Mouse (Mus musculus): ENCODE measurements around the gene Gm49380.

Gm49380 gene

GRCm38 (mm10) chr9:44075996-44076763 is 37.1 kb downstream of the Gm49380 start:
- no peak for DNase-seq (ENCODE audit: low read depth, low spot score)

- no peak for DNase-seq (ENCODE audit: low read depth, low spot score)
Measured at GRCm38 (mm10) chr9:44075276-44075995, 37.9 kb downstream of the Gm49380 start.

- DNase-seq (ENCODE audit: low read depth, low spot score): peak; percentile 91
Measured at GRCm38 (mm10) chr9:44074395-44075275, 38.7 kb downstream of the Gm49380 start.

- no peak for DNase-seq (ENCODE audit: low read depth, low spot score)
Measured at GRCm38 (mm10) chr9:44073115-44073514, 40.2 kb downstream of the Gm49380 start.

GRCm38 (mm10) chr9:44072599-44072915 is 40.7 kb downstream of the Gm49380 start:
- DNase-seq (ENCODE audit: low read depth, low spot score): peak; percentile 43

GRCm38 (mm10) chr9:44071914-44072598 is 41.2 kb downstream of the Gm49380 start:
- DNase-seq (ENCODE audit: low read depth, low spot score): no peak

- no peak for DNase-seq (ENCODE audit: low read depth, low spot score)
Measured at GRCm38 (mm10) chr9:44070844-44071231, 42.5 kb downstream of the Gm49380 start.

GRCm38 (mm10) chr9:44070113-44070843 is 43.0 kb downstream of the Gm49380 start:
- DNase-seq (ENCODE audit: low read depth, low spot score): no peak

- DNase-seq (ENCODE audit: low read depth, low spot score): no peak
Measured at GRCm38 (mm10) chr9:44069252-44069651, 44.0 kb downstream of the Gm49380 start.

- DNase-seq (ENCODE audit: low read depth, low spot score): peak; percentile 71
Measured at GRCm38 (mm10) chr9:44067960-44068330, 45.4 kb downstream of the Gm49380 start.

GRCm38 (mm10) chr9:44067241-44067959 is 45.9 kb downstream of the Gm49380 start:
- peak; percentile 43 for DNase-seq (ENCODE audit: low read depth, low spot score)

GRCm38 (mm10) chr9:44066785-44067225 is 46.5 kb downstream of the Gm49380 start, which contains the start of gene Usp2:
TSS of gene Usp2 (plus strand) at chr9:44067021.
- peak; percentile 99 for DNase-seq (ENCODE audit: low read depth, low spot score)

- no peak for DNase-seq (ENCODE audit: low read depth, low spot score)
Measured at GRCm38 (mm10) chr9:44065177-44065576, 48.1 kb downstream of the Gm49380 start.

GRCm38 (mm10) chr9:44058606-44059005 is 54.7 kb downstream of the Gm49380 start:
- no peak for DNase-seq (ENCODE audit: low read depth, low spot score)

GRCm38 (mm10) chr9:44053936-44054335 is 59.4 kb downstream of the Gm49380 start:
- DNase-seq (ENCODE audit: low read depth, low spot score): no peak

- DNase-seq (ENCODE audit: low read depth, low spot score): no peak
Measured at GRCm38 (mm10) chr9:44052855-44053254, 60.4 kb downstream of the Gm49380 start.

- DNase-seq (ENCODE audit: low read depth, low spot score): no peak
Measured at GRCm38 (mm10) chr9:44049381-44050165, 63.7 kb downstream of the Gm49380 start.

GRCm38 (mm10) chr9:44048541-44049380 is 64.5 kb downstream of the Gm49380 start:
- no peak for DNase-seq (ENCODE audit: low read depth, low spot score)

All from ZHBTc4 (cell line).